Mouse (Mus musculus) heart, postnatal 0 days (tissue): ENCODE results near the gene Selenoo. TPM values are rescaled to one million over a fixed set of nuclear protein-coding genes. Genes with fewer than 3 reads are reported as not detected.

Experiments used
- ATAC-seq: fragments of 200-750 bp; cut with Nextera tagmentation; 2 replicates; pipeline ENCODE4 v1.8.0; 2017; ENCODE audit warnings: low read depth, moderate number of reproducible peaks, moderate library complexity; ENCODE audit not compliant: insufficient read depth
- DNase-seq: peaks from one replicate; pipeline ENCODE4 v3.0.0-alpha.2; 2016; ENCODE audit warnings: low spot score
- H3K27ac ChIP-seq: fragments of 300-500 bp; sonication (generic); 2 replicates; pipeline ENCODE4 v1.5.1; 2014; ENCODE audit warnings: low read depth, mild to moderate bottlenecking
- H3K27me3 ChIP-seq: fragments of 300-500 bp; sonication (generic); 2 replicates; pipeline ENCODE4 v1.6.1; 2014; ENCODE audit warnings: low read length, mixed read lengths; ENCODE audit not compliant: control insufficient read depth, insufficient read depth
- H3K36me3 ChIP-seq: fragments of 300-500 bp; sonication (generic); replicated peaks from 2 replicates; pipeline ENCODE4 v1.6.1; 2014; ENCODE audit warnings: low read length, mixed read lengths; ENCODE audit not compliant: control insufficient read depth, insufficient read depth
- H3K4me1 ChIP-seq: fragments of 300-500 bp; sonication (generic); 2 replicates; pipeline ENCODE4 v1.6.1; 2014; ENCODE audit warnings: antibody characterized with exemption; ENCODE audit not compliant: control insufficient read depth, insufficient read depth
- H3K4me2 ChIP-seq: fragments of 300-500 bp; sonication (generic); 2 replicates; pipeline ENCODE4 v1.6.1; 2014; ENCODE audit warnings: low read depth, mild to moderate bottlenecking, low read length, moderate library complexity
- H3K4me3 ChIP-seq: fragments of 300-500 bp; sonication (generic); 2 replicates; pipeline ENCODE4 v1.5.1; 2014; ENCODE audit warnings: low read depth, low read length
- H3K9ac ChIP-seq: fragments of 300-500 bp; sonication (generic); replicated peaks from 2 replicates; pipeline ENCODE4 v1.6.1; 2014; ENCODE audit warnings: low read depth, low read length, mixed read lengths
- H3K9me3 ChIP-seq: fragments of 300-500 bp; sonication (generic); replicated peaks from 2 replicates; pipeline ENCODE4 v1.6.1; 2016; ENCODE audit warnings: low read length; ENCODE audit not compliant: control insufficient read depth
- CTCF ChIP-seq: IDR thresholded peaks from 2 replicates; pipeline ENCODE4 v1.5.1; 2016; ENCODE audit warnings: antibody characterized with exemption, control low read depth, low read depth
- EP300 ChIP-seq: IDR thresholded peaks from 2 replicates; pipeline ENCODE4 v1.6.1; 2016; ENCODE audit warnings: antibody characterized with exemption, low read depth
- WGBS: fragments of 180-500 bp; shearing (Covaris S2); extraction: QIAGEN DNeasy Blood & Tissue Kit; methylation state at CpG from one replicate; pipeline ENCODE4 v1.1.7; 2014; 5-methylcytosine and 5-hydroxymethylcytosine counted together
- polyA plus RNA-seq: library from polyadenylated mRNA; unstranded; fragments of >200 nt; fragmentation: Nextera tagmentation; extraction: Ambion mirVana; gene quantifications from 2 replicates; pipeline ENCODE4 v1.2.1, GENCODE M21; 2015
- total RNA-seq: library from RNA; depleted of rRNA; stranded (reverse); fragments of >200 nt; gene quantifications from 2 replicates; pipeline ENCODE4 v1.2.3, GENCODE M21; 2014; ENCODE audit warnings: low replicate concordance

The Selenoo gene
- total and polyA plus RNA-seq, 2 experiments from 2014 or later = 11.3 to 39.1 TPM

GRCm38 (mm10) chr15:89063001-89063400, 25.9 kb upstream of the Selenoo start:
- no peak overlapping the region for H3K9ac ChIP-seq
- H3K4me2 ChIP-seq = no peak overlapping the region
- DNase-seq (no peak), ATAC-seq (no peak)
- no peaks in the 10 kb centered on the region for H3K36me3 ChIP-seq
- H3K27ac ChIP-seq = no peak overlapping the region
- H3K4me3 ChIP-seq = no peak overlapping the region
- peaks cover 4% of the 10 kb centered on the region; the same call in 1 of the 2 replicates for H3K4me1 ChIP-seq
- WGBS = 78% methylated on average over 7 of the region's 7 CpGs
- peaks cover 43% of the 10 kb centered on the region for H3K27me3 ChIP-seq
- H3K9me3 ChIP-seq = no peaks in the 10 kb centered on the region
- TF ChIP-seq CTCF = no peak
- TF ChIP-seq EP300 = no peak

- ATAC-seq = no peak
- peaks cover 4% of the 10 kb centered on the region; the same call in 1 of the 2 replicates for H3K4me1 ChIP-seq
- no peaks in the 10 kb centered on the region for H3K9me3 ChIP-seq
- DNase-seq = no peak
- H3K9ac ChIP-seq = no peak overlapping the region
- peaks cover 43% of the 10 kb centered on the region for H3K27me3 ChIP-seq
- 69% methylated on average over 6 of the region's 6 CpGs for WGBS
- H3K27ac ChIP-seq = no peak overlapping the region
- H3K4me2 ChIP-seq = no peak overlapping the region
- no peaks in the 10 kb centered on the region for H3K36me3 ChIP-seq
- no peak for TF ChIP-seq EP300
- TF ChIP-seq CTCF = no peak
- H3K4me3 ChIP-seq = no peak overlapping the region
Measured at GRCm38 (mm10) chr15:89063536-89063935, 25.3 kb upstream of the Selenoo start.

GRCm38 (mm10) chr15:89064891-89065290, 24.0 kb upstream of the Selenoo start:
- no peak overlapping the region for H3K4me3 ChIP-seq
- DNase-seq = no peak
- WGBS = 93% methylated on average over 5 of the region's 5 CpGs
- no peak for TF ChIP-seq CTCF
- TF ChIP-seq EP300 = no peak
- H3K36me3 ChIP-seq = no peaks in the 10 kb centered on the region
- peaks cover 4% of the 10 kb centered on the region; the same call in 1 of the 2 replicates for H3K4me1 ChIP-seq
- no peak for ATAC-seq
- no peak overlapping the region for H3K9ac ChIP-seq
- H3K9me3 ChIP-seq = no peaks in the 10 kb centered on the region
- H3K27me3 ChIP-seq = peaks cover 42% of the 10 kb centered on the region
- no peak overlapping the region for H3K27ac ChIP-seq
- no peak overlapping the region for H3K4me2 ChIP-seq

GRCm38 (mm10) chr15:89067609-89068008, 21.3 kb upstream of the Selenoo start:
- Histone ChIP-seq H3K9me3 (no peaks in the 10 kb centered on the region), H3K4me3 (0 out of 2 replicates have a peak overlapping the region, but pooled peaks have one; percentile 6), H3K9ac (no peak overlapping the region), H3K4me2 (peak overlapping the region; percentile 43), H3K27me3 (peaks cover 26% of the 10 kb centered on the region), H3K27ac (no peak overlapping the region), H3K36me3 (no peaks in the 10 kb centered on the region), H3K4me1 (no peaks in the 10 kb centered on the region)
- DNase-seq = no peak
- ATAC-seq = no peak
- no peak for TF ChIP-seq EP300
- TF ChIP-seq CTCF = no peak
- WGBS = 27% methylated on average over 35 of the region's 35 CpGs

- no peak for TF ChIP-seq EP300
- no peak for TF ChIP-seq CTCF
- ATAC-seq = no peak
- Histone ChIP-seq H3K9ac (no peak overlapping the region), H3K4me3 (no peak overlapping the region), H3K4me2 (no peak overlapping the region), H3K36me3 (no peaks in the 10 kb centered on the region), H3K27me3 (peaks cover 26% of the 10 kb centered on the region), H3K4me1 (peaks cover 2% of the 10 kb centered on the region; the same call in 1 of the 2 replicates), H3K27ac (no peak overlapping the region), H3K9me3 (no peaks in the 10 kb centered on the region)
- no peak for DNase-seq
- 41% methylated on average over 26 of the region's 26 CpGs for WGBS
Measured at GRCm38 (mm10) chr15:89068226-89068625, 20.7 kb upstream of the Selenoo start.

GRCm38 (mm10) chr15:89069336-89069840, 19.5 kb upstream of the Selenoo start:
- Histone ChIP-seq H3K36me3 (no peaks in the 10 kb centered on the region), H3K4me1 (peaks cover 12% of the 10 kb centered on the region), H3K4me3 (no peak overlapping the region), H3K4me2 (no peak overlapping the region), H3K9me3 (no peaks in the 10 kb centered on the region), H3K9ac (no peak overlapping the region), H3K27me3 (peaks cover 26% of the 10 kb centered on the region), H3K27ac (no peak overlapping the region)
- TF ChIP-seq EP300 (no peak), CTCF (no peak)
- WGBS = 79% methylated on average over 19 of the region's 19 CpGs
- DNase-seq (no peak), ATAC-seq (no peak)
